Mouse (Mus musculus): ENCODE results near the gene Ano10. TPM values are rescaled to one million over a fixed set of nuclear protein-coding genes. Genes with fewer than 3 reads are reported as not detected.
"Not testable (repeated sequence)": the region's sequence is repeated elsewhere in the genome, so short reads cannot be mapped to it uniquely, and the experiment has no call there.

Ano10 gene
- polyA plus RNA-seq, 1 experiment from 2014 or later: 31.9 TPM

DNA sequence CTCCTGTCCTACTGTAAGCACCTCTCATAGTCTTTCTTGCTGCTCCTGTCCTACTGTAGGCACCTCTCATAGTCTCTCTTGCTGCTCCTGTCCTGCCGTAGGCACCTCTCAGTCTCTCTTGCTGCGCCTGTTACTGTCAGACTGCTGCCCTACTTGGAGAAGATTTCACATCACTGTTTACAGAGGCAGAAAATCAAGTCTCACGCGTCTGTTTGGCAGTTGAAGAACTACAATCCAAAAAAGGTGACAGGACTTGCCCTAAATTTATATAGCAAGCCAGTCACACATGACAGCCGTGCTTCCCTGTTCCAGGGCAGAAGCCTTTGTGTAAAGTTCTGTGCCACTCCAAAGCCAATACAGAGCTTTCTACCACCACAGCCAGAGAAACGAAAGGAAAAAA, 20.2 kb upstream of the Ano10 start:
- Histone ChIP-seq H3K4me3 (no peak overlapping the region), H3K4me1 (peaks cover 9% of the 10 kb centered on the region), H3K27me3 (no peaks in the 10 kb centered on the region), H3K27ac (no peak overlapping the region), H3K36me3 (no peaks in the 10 kb centered on the region), H3K9me3 (no peaks in the 10 kb centered on the region), H3K4me2 (no peak overlapping the region), H3K9ac (no peak overlapping the region)
- 81% methylated on average over 6 of the region's 6 CpGs for WGBS
- ATAC-seq (ENCODE audit: insufficient number of reproducible peaks, insufficient read depth, low FRiP score, low TSS enrichment, low read depth): no peak

- not testable (repeated sequence) for H3K27ac ChIP-seq; H3K27me3 ChIP-seq; H3K9ac ChIP-seq; ATAC-seq (ENCODE audit: insufficient number of reproducible peaks, insufficient read depth, low FRiP score, low TSS enrichment, low read depth); H3K4me3 ChIP-seq; H3K9me3 ChIP-seq; H3K36me3 ChIP-seq; H3K4me2 ChIP-seq; H3K4me1 ChIP-seq
- WGBS: 75% methylated on average over 1 of the region's 1 CpGs
Measured at GRCm38 (mm10) chr9:122313128-122313527, 18.9 kb upstream of the Ano10 start.

DNA sequence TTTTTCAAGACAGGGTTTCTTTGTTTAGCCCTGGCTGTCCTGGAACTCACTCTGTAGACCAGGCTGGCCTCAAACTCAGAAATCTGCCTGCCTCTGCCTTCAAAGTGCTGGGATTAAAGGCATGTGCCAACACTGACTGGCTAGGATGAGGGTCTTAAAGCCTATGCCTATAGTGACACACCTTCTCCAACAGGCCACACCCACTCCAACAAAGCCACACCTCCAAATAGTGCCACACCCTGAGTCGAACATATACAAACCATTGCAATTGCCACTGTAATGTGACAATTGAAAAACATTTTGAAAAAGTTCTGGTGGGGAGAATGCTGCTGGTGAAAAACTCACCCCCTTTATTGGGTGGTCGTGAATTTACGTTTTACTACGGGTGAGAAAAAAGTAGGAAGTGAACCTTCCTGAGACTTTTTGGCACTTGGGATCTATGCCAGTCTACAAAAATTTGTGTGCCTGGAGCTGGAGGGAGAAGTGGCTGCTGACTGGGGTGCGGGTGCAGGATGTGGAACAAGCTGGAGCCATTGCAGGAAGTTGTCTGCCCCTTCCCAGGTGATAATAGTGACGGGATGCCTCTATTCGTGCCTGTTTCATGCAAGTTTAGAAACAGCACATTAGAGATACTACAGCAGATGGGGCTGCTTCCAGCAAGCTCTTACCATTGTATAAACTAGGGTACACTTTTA, 18.2 kb upstream of the Ano10 start:
- Histone ChIP-seq H3K27ac (no peak overlapping the region), H3K4me3 (no peak overlapping the region), H3K9me3 (no peaks in the 10 kb centered on the region), H3K9ac (no peak overlapping the region), H3K4me2 (no peak overlapping the region), H3K27me3 (no peaks in the 10 kb centered on the region), H3K4me1 (peaks cover 9% of the 10 kb centered on the region), H3K36me3 (no peaks in the 10 kb centered on the region)
- WGBS: 86% methylated on average over 7 of the region's 7 CpGs
- ATAC-seq (ENCODE audit: insufficient number of reproducible peaks, insufficient read depth, low FRiP score, low TSS enrichment, low read depth): no peak

- Histone ChIP-seq H3K9ac (peak overlapping the region; percentile 70), H3K4me3 (peak overlapping the region; percentile 46), H3K4me1 (peaks cover 9% of the 10 kb centered on the region), H3K9me3 (no peaks in the 10 kb centered on the region), H3K36me3 (no peaks in the 10 kb centered on the region), H3K27ac (peak overlapping the region; percentile 80), H3K4me2 (peak overlapping the region; percentile 61), H3K27me3 (no peaks in the 10 kb centered on the region)
- 60% methylated on average over 7 of the region's 7 CpGs for WGBS
- 0 out of 2 replicates have a peak, but pooled peaks have one; percentile 7 for ATAC-seq (ENCODE audit: insufficient number of reproducible peaks, insufficient read depth, low FRiP score, low TSS enrichment, low read depth)
Measured at GRCm38 (mm10) chr9:122311051-122311760, 17.0 kb upstream of the Ano10 start.

DNA sequence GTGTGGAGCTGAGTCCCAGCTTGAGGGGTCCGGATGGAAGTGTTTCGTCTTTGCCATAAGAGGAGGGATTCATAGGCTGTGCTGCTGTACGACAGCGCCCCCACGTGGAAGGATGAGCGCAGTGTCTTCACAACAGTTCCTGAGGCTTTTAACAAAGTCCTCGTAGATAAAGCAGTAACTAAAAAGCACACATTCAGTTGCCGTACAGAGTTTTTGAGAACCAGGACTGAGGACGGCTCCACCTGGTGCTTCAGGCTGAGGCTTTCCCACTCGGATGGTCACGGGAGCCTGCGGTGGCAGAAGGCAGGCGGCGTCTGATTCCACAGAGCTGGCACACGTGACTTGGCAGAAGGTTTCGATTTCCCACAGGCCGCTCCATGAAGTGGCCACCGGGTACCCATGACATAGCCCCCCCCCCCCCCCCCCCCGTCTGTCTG, 16.4 kb upstream of the Ano10 start:
- Histone ChIP-seq H3K4me1 (peaks cover 7% of the 10 kb centered on the region), H3K4me2 (peak overlapping the region; percentile 61), H3K9ac (peak overlapping the region; percentile 70), H3K4me3 (peak overlapping the region; percentile 46), H3K27me3 (no peaks in the 10 kb centered on the region), H3K9me3 (no peaks in the 10 kb centered on the region), H3K36me3 (no peaks in the 10 kb centered on the region), H3K27ac (peak overlapping the region; percentile 80)
- ATAC-seq (ENCODE audit: insufficient number of reproducible peaks, insufficient read depth, low FRiP score, low TSS enrichment, low read depth): peak; percentile 82
- under 1% methylated on average over 18 of the region's 19 CpGs for WGBS

DNA sequence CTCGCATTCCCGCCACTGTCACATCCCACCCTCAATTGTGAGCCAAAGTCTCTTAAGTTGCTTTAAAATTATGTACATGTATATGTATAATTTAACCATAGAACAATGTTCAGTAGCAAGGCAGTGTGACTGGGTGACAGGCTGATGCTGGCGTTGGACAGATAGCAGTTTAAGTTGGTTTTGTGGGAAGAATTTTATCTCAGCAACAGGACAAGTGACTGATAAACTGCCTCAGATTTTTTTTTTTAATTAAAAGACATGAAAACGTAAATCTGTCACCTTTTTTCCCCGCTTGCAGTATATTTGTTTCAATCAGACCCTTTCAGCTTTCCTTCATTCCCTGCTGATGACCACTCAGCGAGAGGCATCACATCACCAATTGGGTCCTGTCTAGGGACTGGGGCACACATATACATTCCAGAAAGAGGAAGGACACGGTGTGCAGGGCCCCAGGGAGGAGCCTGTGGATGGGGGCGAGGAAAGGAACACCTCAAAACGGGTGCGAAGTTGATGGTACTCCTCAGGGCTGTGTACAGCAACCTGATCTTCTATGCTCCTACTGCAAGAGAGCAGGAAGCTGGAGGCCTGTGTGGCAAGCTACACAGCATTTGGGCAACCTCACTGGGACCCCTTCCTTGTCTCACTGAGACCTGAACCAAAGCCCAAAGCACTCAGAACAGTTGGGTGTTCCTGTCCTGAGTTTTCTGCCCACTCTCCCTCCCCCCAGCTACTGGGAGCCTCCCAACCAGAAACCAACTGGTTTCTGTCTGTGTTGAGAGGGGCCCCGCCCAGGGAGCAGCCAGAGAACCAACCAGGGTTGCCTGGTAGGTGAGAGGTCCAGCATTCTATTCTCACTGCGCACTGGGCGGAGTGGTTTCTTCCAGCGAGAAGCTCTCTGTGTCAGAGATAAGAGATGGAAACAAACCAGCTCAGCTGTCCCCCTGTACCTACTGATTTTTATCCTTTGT, 15.1 kb upstream of the Ano10 start:
- Histone ChIP-seq H3K9ac (no peak overlapping the region), H3K4me3 (no peak overlapping the region), H3K9me3 (no peaks in the 10 kb centered on the region), H3K4me2 (no peak overlapping the region), H3K36me3 (no peaks in the 10 kb centered on the region), H3K27ac (no peak overlapping the region), H3K27me3 (no peaks in the 10 kb centered on the region), H3K4me1 (peaks cover 4% of the 10 kb centered on the region)
- ATAC-seq (ENCODE audit: insufficient number of reproducible peaks, insufficient read depth, low FRiP score, low TSS enrichment, low read depth): no peak
- 71% methylated on average over 14 of the region's 14 CpGs for WGBS

- no peaks in the 10 kb centered on the region for H3K36me3 ChIP-seq
- no peak overlapping the region for H3K4me2 ChIP-seq
- H3K9me3 ChIP-seq: no peaks in the 10 kb centered on the region
- H3K4me3 ChIP-seq: no peak overlapping the region
- 79% methylated on average over 3 of the region's 3 CpGs for WGBS
- no peaks in the 10 kb centered on the region for H3K27me3 ChIP-seq
- no peak for ATAC-seq (ENCODE audit: insufficient number of reproducible peaks, insufficient read depth, low FRiP score, low TSS enrichment, low read depth)
- H3K27ac ChIP-seq: no peak overlapping the region
- H3K4me1 ChIP-seq: no peaks in the 10 kb centered on the region
- H3K9ac ChIP-seq: no peak overlapping the region
Measured at GRCm38 (mm10) chr9:122305302-122305701, 11.1 kb upstream of the Ano10 start.

GRCm38 (mm10) chr9:122296169-122296568, 1.9 kb upstream of the Ano10 start:
- peaks cover 8% of the 10 kb centered on the region for H3K4me1 ChIP-seq
- WGBS: 91% methylated on average over 5 of the region's 5 CpGs

DNA sequence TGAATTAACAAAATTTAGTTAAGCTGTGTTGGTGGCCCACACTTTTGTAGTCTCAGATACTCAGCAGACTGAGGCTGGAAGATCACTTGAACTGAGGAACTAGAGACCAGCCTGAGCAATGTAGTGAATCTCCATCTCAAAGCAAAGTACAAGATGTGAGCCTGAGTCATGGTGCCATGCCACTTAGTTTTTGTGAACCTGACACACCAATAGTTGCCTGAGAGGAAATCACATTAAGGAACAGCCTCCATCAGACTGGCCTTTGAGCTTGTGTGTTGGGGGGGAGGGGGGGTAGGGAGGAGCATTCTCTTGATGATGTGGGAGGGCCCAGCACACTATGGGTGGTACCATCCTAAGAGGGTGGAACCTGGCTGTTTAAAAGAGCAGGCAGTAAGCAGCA, 1.2 kb upstream of the Ano10 start:
- Histone ChIP-seq H3K36me3 (no peaks in the 10 kb centered on the region), H3K4me1 (peaks cover 10% of the 10 kb centered on the region), H3K4me3 (no peak overlapping the region), H3K9me3 (no peaks in the 10 kb centered on the region), H3K4me2 (no peak overlapping the region), H3K27ac (no peak overlapping the region), H3K9ac (no peak overlapping the region), H3K27me3 (no peaks in the 10 kb centered on the region)
- no peak for ATAC-seq (ENCODE audit: insufficient number of reproducible peaks, insufficient read depth, low FRiP score, low TSS enrichment, low read depth)

More at GRCm38 (mm10) chr9:122296169-122296568, 1.9 kb upstream of the Ano10 start:
- Histone ChIP-seq H3K27me3 (no peaks in the 10 kb centered on the region), H3K27ac (no peak overlapping the region), H3K36me3 (no peaks in the 10 kb centered on the region), H3K4me2 (no peak overlapping the region), H3K4me3 (no peak overlapping the region), H3K9ac (no peak overlapping the region), H3K9me3 (no peaks in the 10 kb centered on the region)
- no peak for ATAC-seq (ENCODE audit: insufficient number of reproducible peaks, insufficient read depth, low FRiP score, low TSS enrichment, low read depth)

DNA sequence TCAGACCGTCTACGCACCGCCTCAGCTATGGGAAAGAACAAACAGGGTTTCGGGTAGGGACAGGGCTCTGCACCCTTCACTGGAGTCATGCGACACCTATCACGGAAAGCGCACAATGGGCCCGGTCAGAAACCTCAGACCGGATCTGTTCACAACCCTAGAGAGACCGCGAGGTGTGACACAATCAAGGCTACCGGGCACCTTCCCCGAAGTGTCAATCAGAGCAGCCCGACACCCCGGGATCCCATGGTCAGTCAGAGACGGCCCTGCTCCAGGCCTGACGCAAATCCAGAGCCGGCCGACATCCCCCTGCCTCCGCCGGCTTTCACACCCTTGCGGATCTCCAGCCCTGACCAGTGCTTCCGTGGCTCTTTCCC, 370 bp downstream of the Ano10 start:
- H3K9me3 ChIP-seq: no peaks in the 10 kb centered on the region
- under 1% methylated on average over 23 of the region's 23 CpGs for WGBS
- H3K9ac ChIP-seq: peak overlapping the region; percentile 82
- H3K4me2 ChIP-seq: peak overlapping the region; percentile 73
- H3K27me3 ChIP-seq: no peaks in the 10 kb centered on the region
- H3K36me3 ChIP-seq: no peaks in the 10 kb centered on the region
- peak overlapping the region; percentile 82 for H3K4me3 ChIP-seq
- peaks cover 11% of the 10 kb centered on the region for H3K4me1 ChIP-seq
- peak overlapping the region; percentile 65 for H3K27ac ChIP-seq
- peak; percentile 59 for ATAC-seq (ENCODE audit: insufficient number of reproducible peaks, insufficient read depth, low FRiP score, low TSS enrichment, low read depth)

DNA sequence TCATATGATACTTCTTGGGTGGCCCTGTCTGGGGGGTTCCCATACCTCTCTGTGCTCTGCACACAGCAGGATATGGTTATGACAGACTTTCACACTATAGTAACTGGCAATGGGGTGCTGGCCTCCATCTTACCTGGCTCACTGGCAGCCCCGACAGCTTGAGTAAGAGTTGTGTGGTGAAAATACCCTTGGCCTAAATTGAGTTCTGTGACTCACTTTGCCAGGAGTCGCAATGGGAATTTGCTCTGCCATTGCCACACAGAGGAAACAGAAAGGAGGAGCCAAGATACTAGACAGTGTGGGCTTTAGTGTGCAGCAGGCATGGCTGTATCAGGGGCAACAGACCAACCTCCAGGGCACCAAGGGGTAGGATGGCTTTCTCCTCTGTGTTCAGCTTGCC, 4.0 kb downstream of the Ano10 start:
- ATAC-seq (ENCODE audit: insufficient number of reproducible peaks, insufficient read depth, low FRiP score, low TSS enrichment, low read depth): no peak
- Histone ChIP-seq H3K27me3 (no peaks in the 10 kb centered on the region), H3K4me1 (peaks cover 18% of the 10 kb centered on the region), H3K36me3 (no peaks in the 10 kb centered on the region), H3K9ac (no peak overlapping the region), H3K9me3 (no peaks in the 10 kb centered on the region), H3K27ac (no peak overlapping the region), H3K4me3 (no peak overlapping the region), H3K4me2 (no peak overlapping the region)
- 87% methylated on average over 2 of the region's 2 CpGs for WGBS
